Mouse (Mus musculus) heart, postnatal 36 days (tissue): Measurements from ENCODE around the gene Stxbp5l. TPM values are rescaled to one million over a fixed set of nuclear protein-coding genes. Genes with fewer than 3 reads are reported as not detected.
"Not testable (repeated sequence)": the region's sequence is repeated elsewhere in the genome, so short reads cannot be mapped to it uniquely, and the experiment has no call there.

ENCODE experiments used
- DNase-seq, 2 experiments: peaks; one replicate each; pipeline ENCODE4 v3.0.0; 2021 to 2022
- intact Hi-C: fragments of 180-260 bp; cut with DNase I; formaldehyde crosslinking; loops from one replicate; pipeline ENCODE4 v1.15.1; 2025
- total RNA-seq, 2 experiments: library from RNA; stranded (reverse); gene quantifications; 2 replicates each; pipeline ENCODE4 v1.2.3; 2021

Gene Stxbp5l
- not detected for total RNA-seq

DNA sequence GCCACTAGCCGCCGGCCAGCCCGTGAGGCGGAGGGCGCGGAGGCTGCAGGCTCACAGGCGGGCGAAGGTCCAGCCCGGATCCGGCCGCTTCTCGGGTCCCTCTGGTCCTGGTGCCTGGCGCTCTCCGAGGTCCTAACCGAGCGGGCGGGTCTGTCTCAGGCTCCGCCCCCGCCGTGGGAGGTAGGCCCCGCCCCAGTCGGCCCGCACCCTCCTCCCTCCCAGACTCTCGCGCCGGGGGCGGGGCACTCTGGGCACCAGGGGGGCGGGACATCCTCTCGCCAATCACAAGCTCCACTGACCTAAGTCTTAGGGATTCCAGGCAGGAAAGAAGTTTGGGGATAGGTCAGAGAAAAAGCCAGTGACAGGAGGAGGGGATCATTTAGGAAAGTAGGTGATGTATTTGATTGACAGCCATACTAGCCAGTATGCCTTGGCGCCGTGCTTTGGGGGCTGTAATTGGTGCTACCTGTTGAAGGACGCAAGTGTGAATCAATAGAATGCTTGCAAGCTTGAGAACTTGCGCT, at the start of gene Stxbp5l:
Stxbp5l (minus strand) TSS at position 142 of the 524 bp plus-strand sequence.
- intact Hi-C loops: no loop called here

DNA sequence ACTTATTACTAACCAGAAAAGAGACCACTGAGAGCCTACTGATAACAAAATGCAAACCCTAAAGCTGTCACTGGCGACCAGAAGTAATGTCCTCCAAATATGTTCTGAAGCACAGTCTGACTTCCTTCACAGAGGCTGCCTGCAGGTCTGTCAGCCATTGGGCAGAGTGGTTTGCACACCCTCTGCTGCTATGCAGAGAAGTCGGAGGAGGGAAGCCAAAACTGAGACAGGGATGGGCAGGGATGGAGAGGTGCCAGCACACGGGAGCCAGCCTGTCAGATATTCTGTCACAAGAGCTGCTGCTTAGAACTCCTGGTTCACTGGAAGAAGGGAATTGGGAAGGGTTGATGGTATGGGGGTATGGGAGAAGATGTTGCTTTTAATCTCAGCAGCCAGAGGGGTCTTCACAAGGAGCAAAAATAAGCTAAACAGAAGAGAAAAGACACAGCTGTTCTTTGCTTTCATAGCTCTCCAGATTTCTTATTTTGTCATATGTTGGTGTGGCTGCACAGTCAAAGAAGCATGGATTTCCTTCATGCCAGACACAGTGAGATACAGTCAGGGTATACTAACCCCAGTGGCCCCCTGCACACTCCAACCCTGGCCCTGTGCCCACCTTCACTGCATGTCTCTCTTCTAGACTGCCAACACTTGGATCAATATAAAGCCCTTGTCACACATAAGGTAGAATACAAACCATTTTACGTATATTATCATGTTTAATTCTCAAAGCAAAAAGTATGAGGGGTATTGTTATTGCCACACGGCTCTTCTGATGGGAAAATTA, 48.8 kb upstream of the Stxbp5l start:
- no peak for DNase-seq
- intact Hi-C loops: no loop called here

More for the DNA sequence above, at the start of gene Stxbp5l:
- DNase-seq: peak; percentile 72 to 77

DNA sequence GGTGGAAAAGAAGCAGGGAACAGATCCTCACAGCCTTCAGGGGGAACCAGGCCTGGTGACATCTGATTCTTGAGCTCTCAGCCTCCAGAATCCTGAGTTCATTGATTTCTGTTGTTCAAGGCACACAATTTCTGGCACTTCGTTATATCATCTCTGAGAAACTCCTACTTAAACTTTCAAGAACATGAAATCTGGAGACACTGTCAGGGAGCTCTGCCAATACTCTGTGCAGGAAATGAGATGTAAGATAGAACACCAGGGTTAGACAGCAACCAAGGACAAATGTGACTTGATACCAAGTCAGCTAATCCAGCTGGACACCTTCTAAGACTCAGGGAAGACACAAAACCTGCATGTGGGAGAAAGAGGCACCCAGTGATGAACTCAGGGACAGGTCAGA, 40.7 kb upstream of the Stxbp5l start:
- DNase-seq: no peak
- intact Hi-C loops: no loop called here

DNA sequence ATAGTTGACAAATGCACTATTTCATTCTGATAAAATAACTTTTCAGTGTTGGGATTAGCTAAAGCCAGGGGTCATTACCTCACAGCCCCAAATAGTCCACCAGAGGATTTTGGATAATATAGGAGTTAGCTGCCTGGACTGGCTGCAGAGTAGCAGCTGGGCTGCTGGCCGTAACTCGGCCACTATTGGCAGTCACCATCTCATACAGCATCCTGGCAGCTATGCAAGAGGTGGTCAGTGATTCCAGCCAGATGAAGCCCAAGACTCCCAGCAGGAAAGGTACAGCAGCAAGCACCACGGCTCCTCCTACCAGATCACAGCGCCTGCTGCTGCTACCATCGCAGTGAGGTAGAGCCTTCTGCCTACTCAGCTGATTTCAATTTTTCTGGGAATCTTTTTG, 38.1 kb upstream of the Stxbp5l start:
- DNase-seq: peak; percentile 10 to 17

DNA sequence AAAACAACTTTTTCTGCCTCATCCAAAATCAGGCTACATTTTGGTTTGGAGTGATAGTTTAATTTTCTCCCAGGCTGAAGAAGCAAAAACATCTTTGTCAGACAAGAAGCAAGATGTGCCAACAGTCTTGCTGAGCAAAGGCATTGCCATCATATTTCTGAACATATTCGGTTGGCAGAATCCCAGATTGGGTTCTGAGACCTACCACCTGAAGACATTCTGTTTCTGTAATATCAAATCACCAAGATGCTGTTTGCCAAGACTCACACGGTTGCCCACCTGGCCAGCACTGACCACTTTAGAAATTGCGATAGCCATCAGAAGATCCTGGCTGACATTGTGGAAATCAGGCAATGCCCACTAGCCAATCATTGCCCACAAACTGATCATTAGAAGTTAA, 37.1 kb upstream of the Stxbp5l start:
- intact Hi-C loops: no loop called here
- DNase-seq: no peak

More for the DNA sequence above, 38.1 kb upstream of the Stxbp5l start:
- intact Hi-C loops: no loop called here

DNA sequence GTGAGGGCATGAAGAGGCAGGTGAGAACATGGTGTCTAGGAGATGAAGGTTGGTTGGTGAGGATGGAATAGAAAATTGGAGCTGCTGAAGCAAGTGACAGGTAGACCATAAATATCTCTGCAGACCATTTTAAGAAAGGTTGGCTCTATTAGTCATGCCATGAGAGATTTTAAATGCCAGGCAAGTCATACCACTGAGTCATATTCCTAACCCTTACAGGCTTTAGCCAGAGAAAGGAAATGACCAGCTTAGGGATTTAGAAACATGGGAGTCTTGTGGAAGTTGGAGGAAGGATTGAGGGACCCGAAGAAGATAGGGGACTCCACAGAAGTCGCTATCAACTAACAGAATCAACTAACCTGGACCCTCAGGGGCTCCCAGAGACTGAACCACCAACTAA, 35.8 kb upstream of the Stxbp5l start:
- DNase-seq: no peak
- intact Hi-C loops: no loop called here

DNA sequence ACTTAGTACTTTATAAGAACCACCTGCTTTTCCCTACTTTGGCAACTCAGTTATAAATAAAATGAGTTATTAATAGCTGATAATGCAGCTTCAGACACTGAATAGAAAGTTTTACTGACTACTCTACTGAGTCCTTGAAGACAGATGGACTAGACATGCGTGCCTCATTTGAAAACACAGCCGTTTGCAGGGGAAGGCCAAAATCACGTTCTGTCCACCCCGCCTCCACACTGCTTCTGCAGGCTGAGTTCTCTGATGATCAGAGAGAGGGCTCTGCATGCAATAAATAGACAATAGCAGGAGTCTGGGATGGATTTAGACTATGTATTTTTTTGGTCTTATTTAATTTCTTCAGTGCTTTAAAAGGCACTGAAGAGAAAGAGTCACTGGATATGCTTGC, 20.8 kb upstream of the Stxbp5l start:
- intact Hi-C loops: no loop called here
- DNase-seq: no peak

DNA sequence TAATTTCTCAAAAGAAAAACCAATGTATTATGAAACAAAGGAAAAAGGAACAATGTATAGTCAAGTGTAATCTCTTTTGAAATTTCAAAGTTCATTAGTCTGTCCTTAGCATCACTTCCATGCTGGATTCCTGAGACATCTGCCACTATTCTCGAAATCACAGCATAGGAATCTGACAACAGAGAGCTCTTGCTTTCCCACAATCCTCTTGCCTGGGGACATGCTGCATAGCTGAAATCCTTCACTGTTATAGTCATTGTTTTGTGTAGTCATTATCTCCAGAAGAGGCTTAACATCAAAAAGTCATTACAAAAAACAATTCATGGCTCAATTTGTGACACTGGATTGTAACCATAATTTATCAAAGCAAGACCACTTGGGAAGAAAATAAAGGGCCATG, 20.2 kb upstream of the Stxbp5l start:
- intact Hi-C loops: no loop called here
- no peak for DNase-seq

DNA sequence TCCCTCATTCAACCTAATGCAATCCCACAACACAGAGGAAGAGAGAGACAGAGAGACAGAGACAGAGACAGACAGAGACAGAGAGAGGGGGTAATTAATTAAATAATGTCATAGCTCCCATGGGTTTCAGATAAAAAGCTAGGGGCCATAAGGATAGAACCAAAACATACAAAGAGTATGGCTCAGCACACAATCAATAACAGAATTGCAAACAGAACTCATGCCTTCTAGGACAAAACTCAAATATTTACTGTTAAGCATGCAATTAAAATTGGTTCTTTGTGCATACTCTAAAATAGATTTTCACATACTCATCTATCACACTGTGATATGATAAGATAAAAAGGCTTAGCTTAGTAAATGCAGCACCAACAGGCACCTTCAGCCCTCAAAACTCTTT, 5.2 kb upstream of the Stxbp5l start:
- DNase-seq: no peak
- intact Hi-C loops: no loop called here

DNA sequence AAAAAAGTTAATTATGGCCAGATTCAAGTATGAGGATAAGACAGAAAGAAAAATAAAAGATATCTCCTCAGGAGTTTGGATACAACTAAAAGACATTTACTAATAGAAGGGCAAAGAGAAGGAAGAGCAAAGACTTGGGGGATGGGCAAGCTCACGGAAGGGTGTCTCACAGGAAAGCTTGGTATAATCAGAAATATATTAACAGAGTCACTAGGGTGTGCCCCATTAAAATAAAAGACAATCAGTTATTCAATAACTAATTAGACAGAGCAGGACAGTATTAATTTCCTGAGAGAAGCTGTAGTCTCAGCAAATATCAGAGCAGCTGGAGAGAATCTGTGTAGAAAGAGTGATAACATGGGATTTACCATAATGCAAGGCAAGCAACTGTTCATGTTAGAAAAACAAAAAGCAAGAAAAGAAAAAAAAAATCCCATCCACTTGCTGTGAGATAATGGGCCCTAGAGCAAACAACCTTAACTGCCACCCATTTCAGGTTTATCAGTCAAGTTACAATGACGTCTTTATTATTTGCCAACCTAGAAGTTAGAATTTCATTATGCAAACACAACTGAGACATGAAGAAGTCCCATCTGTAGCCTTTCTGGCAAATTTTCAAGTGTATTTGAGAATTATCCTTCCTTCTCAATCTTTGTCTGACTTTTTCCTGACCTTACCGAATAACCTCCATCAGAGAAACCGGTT, 4.6 kb upstream of the Stxbp5l start:
- DNase-seq: no peak
- intact Hi-C loops: no loop called here

DNA sequence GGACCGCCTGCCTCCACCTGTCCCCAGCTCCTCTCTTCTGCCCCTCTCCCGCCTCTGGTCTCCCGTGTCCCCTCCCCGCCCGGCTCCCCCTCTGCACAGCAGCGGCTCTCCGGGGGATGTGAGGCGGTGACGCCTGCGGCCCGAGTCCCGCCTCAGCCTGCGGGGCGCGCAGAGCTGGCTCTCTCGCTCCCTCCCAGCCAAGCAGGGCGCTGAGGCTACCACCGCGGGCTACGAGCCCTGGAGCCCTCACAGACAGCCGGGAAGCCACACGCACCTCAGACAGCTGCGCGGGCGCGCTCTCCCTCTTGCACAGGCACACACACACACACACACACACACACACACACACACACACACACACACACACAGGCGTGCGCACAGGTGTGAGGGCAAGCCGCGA, 393 bp downstream of the Stxbp5l start:
- DNase-seq: no peak
- intact Hi-C loops: no loop called here

DNA sequence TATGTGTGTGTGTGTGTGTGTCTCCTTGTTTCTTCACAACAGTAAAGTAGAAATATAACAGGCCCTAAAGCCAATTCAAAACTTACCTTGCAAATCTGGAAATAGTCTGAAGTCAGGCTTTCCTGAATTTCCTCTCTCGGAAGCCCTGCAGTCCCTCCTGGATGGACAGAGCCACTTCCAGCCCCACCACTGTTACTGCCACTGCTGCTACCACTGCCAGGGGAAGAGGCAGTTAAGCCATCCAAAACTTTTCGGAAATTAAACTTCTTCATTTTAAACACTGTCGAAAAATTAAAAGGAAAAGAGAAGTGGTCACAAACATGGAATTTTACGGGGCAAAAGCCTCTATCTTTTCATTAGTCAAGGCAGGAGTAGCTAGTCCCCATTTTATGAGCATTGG, 1.3 kb downstream of the Stxbp5l start:
- DNase-seq: no peak
- intact Hi-C loops: no loop called here

DNA sequence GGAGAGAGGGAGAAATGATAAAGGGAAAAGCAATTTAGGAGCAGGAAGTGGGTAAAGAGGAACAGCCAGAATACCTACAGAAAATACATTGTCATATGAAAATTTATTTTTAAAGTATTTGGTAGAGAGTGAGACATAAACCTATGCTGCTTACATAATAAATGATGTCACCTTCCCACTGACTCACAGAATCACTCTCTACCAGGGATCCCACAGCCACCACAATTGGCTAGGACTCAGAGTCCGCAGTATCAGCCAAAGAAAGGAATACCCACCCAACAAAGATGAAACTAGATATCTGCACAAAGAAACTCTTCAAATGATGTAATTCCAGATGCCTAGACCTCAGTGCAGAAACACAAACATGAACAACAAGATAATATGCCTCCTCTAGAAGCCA, 12.0 kb downstream of the Stxbp5l start:
- intact Hi-C loops: no loop called here
- no peak for DNase-seq

DNA sequence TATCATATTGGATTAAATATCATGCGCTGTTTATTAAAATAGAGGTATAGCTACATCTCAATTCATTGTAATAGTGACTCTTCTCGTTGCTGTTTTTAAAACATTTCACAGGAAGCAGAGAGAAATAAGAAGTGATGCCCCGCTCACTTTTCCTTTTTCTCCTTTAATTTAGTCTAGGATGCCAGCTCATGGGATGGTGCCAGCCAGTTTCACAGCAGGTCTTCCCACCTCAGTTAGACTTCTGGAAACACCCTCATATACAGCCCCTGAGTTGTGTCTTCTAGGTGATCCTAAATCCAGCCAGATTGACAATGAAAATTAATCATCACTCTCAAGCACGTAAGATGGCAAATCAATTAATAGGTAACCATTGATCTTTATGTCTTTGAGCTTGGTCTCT, 17.3 kb downstream of the Stxbp5l start:
- no peak for DNase-seq
- intact Hi-C loops: no loop called here

DNA sequence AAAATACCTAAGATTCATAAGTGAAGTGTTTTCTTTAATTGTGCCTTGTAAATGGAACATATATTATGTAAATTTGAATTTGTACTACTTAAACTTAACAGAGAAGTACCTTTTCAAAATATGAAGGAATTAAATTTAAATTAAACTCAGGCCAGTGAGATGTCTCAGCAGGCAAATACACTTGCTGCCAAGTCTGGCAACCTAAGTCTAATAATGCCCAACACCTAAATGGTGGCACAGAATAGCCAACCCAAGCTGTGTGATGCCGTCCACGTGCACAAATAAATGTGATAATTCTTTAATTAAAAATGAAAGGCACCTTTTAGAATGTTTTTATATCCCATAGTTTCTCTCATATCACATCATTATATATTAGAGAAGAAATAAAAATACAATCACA, 20.8 kb downstream of the Stxbp5l start:
- no peak for DNase-seq
- intact Hi-C loops: no loop called here

DNA sequence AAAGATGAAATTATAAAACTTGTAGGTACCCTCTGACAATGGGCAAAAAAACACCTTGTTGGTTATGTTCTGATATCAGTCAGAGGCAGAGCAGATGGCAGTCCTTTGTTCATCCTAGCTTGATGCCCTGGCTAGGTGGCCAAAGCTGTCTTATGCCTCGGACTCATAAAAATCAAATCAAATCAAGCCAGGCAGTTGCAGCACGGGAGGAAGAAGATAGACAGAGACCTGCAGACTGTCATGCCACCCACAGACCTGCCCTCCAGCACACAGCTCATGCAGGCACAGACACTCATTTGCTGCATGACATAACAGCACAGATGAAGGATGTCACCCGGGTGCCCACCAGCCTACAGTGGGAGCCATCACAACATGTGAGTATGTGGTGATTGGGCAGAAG, 29.1 kb downstream of the Stxbp5l start:
- intact Hi-C loops: no loop called here
- no peak for DNase-seq

DNA sequence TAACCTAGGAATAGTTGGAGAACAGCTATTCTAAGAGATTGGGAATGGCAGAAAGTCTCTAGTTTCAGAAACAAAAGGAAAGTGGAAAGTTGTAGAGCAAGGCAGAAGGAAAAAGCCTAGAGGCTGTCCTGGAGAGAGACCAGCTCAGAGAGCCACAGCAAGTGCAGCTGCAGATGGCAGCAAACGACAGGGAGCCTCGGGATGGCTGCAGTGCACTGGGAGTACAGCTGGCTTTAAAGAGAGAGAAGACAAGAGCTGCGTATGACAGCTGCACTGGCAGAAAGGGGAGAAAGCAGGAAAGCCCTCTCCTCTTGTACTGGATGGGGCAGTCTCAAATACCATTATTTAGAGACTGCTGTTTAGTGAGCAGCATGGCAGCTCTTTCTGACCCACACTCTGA, 37.7 kb downstream of the Stxbp5l start:
- intact Hi-C loops: loop anchor here (2.0 to 5.0 kb wide), 2 partner anchors 290 to 335 kb away; no protein-coding TSS in a partner anchor
- DNase-seq: peak in 1 of 2 experiments; percentile 2

DNA sequence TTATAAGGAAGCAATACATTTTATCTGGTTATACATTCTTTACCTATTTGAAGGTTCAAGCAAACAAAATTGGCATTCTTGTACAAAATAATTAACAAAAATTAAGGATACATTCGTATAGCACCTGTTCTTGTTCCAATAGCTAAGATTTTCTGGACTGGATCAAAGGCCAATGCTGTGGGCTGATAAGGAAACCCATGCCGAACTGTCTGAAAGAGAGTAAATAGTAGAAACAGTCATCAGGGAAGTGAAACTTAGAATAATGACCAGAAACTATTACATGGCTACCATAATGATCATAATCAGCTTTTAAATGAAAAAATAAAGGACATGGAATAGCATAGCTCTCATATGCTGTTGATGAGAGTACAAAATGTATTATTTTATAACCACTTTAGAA, 39.8 kb downstream of the Stxbp5l start:
- DNase-seq: no peak
- intact Hi-C loops: loop anchor here (5.0 kb wide), 1 partner anchor 337 kb away; no protein-coding TSS in a partner anchor

DNA sequence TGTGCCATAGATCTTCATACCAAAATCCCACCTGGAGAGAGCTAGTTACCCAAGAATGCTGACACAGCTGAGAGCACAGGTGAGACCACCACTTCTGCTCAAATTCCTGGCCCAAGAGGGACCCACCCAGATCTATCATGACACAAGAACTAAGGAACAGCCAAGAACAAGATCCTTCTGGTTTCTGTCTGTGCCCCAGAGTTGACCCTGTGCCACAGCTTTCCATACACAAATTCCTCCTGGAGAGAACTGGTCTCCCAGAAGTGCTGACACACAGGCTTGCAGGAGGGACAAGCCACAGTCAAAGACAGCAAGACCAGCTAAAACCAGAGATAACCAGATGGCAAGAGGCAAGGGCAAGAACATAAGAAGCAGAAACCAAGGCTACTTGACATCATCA, 43.3 kb downstream of the Stxbp5l start:
- DNase-seq, intact Hi-C loops: not testable (repeated sequence)

DNA sequence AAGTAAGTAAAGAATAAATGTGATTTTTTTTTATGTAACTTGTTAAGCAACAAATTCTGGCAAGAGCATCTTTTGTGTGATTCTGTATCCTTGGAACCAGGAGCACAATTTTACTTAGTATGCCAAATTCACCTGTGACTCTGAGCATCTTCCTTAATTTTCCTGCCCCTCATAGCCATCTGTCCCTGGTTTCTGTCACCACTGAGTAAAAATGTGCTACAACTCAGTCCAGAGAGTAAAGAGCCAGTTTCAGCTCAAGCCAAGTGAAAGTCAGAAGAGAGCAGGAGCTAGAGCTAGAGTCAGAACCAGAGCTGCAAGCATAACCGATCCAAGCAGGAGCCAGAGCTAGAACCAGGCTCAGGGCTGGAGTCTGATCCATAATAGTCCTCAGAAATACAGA, 46.6 kb downstream of the Stxbp5l start:
- intact Hi-C loops: no loop called here

DNA sequence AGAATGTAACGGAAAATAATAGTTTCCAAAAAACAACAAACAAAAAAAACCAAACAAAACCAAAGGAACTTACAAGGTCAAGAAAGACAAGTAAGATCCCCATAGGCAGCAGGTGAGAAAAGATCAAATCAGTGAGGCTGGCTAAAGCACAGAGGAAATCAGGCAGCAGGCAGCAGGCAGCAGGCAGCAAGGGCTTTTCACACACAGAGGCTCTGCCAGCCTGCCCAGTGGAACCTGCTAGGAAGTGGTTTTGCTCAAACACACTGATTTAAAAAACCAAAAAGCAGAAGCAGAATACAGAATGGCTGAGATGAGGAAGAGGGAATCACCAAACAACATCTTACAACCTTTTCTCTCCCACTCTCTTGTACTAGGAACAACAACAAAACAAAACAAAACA, 47.2 kb downstream of the Stxbp5l start:
- intact Hi-C loops: no loop called here
- no peak for DNase-seq

More for the DNA sequence above, 46.6 kb downstream of the Stxbp5l start:
- DNase-seq: no peak

DNA sequence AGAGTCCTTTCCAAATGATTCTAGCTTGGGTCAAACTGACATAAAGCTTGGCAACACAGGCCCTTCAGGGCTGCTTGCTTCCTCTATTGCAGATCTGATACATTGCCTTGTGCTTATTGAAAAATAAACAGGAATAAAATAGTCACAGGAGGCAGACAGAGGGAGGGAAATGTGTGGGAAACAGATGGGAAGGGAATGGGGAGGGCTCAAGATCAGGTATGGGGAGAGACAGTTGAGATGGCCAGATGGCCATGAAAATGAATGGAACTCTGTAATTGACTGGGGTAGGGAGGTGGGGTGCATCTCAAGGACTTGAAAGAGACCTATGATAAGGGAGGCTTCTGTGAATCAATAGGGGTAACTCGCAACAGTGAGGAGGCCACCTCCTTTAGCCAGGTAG, 80.3 kb downstream of the Stxbp5l start:
- DNase-seq: no peak
- intact Hi-C loops: no loop called here
